Mouse (Mus musculus) adrenal gland, adult 8-10 months (tissue): ENCODE data around the gene Tusc2. TPM values are rescaled to one million over a fixed set of nuclear protein-coding genes. Genes with fewer than 3 reads are reported as not detected.
A peak's percentile ranks its signal among the peaks of the same experiment; 100 is the strongest.

Source experiments
- DNase-seq: peaks from one replicate; pipeline ENCODE4 v3.0.0; 2022
- total RNA-seq, 4 experiments: library from RNA; stranded (reverse); gene quantifications; 2 replicates each; pipeline ENCODE4 v1.2.4; 2022

Gene Tusc2
- total RNA-seq, 4 experiments from 2014 or later, result 55.1 to 64.1 (median 61.8) TPM

DNA sequence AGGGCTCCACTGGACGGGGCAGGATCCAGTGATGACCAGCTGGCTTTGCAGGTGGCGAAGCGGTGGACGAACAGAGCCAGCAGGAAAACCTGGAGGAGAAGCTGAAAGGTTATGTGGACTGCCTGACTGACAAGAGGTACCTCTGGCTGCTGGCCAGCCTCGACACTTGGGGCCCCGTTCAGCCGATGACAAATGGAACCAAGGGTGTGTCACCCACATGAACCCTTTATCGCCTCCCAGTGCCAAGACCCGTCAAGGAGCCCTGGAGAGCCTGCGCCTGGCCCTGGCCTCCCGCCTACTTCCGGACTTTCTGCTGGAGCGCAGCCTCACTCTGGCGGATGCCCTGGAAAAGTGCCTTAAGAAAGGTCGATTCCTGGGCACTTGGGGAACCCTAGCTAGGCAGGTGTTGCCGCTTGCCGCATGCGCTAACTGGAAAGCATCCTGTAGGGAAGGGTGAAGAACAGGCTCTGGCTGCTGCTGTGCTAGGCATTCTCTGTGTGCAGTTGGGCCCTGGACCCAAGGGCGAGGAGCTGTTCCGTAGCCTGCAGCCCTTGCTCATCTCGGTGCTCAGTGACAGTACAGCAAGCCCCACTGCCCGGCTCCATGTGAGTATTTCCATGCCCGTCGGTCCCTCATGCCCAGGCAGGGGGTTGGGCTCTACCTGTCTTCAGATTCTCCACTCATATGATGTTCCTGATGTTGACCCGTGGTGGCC lies 27.2 kb downstream of the Tusc2 start:
- DNase-seq, result no peak

DNA sequence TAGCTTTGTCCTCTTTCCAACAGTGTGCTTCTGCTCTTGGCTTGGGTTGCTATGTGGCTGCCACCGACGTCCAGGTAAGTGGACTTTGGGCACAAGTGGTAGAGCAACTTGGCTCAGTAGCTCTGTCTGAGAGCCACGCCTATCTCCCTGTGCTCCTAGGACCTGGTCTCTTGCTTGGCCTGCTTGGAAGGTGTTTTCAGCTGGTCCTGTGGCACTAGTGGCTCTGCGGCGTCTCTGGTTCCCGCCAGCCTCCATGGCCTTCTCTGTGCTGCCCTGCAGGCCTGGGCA lies 27.7 kb downstream of the Tusc2 start:
- DNase-seq, result no peak

DNA sequence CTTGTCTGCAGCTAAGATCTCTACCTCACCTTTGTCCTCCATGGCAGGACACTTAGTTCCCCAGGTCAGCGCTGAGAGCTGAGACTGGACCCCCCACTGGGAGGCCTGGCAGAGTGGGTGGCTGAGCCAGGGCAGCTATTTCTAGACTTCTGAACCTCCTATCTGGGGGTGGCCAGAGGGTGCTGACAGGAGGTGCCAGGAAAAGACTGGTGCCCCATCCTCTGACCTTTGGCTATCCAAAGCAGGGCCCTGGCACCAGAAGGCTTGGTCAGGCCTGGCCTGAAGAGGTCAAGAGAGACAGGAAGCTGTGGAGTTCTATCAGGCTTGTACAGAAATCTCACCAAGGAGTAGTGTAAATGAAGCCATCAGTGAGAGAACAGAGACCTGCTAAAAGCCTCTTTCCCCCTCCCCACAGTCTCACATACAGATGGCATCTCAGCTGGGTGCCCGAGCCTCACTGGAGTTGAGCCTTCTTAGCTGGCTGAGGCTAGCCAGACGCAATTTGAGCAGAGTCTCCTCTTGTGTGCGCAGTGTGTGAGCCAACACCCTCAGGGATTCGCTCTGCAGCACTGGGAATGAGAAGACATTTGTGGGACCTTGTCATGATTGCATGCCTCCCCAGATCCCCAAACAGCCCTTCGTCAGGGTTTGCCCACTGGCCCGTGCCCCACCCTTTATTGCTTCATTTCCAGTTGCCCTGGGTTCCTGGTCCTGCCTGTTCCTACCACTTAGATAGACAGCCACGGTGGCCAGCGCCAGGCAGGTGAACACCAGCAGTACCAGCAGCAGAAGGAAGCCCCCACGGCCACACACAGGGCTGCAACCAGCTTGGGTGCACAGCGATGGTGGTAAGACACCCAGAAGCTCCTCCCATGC lies 30.3 kb downstream of the Tusc2 start:
- DNase-seq, result no peak

DNA sequence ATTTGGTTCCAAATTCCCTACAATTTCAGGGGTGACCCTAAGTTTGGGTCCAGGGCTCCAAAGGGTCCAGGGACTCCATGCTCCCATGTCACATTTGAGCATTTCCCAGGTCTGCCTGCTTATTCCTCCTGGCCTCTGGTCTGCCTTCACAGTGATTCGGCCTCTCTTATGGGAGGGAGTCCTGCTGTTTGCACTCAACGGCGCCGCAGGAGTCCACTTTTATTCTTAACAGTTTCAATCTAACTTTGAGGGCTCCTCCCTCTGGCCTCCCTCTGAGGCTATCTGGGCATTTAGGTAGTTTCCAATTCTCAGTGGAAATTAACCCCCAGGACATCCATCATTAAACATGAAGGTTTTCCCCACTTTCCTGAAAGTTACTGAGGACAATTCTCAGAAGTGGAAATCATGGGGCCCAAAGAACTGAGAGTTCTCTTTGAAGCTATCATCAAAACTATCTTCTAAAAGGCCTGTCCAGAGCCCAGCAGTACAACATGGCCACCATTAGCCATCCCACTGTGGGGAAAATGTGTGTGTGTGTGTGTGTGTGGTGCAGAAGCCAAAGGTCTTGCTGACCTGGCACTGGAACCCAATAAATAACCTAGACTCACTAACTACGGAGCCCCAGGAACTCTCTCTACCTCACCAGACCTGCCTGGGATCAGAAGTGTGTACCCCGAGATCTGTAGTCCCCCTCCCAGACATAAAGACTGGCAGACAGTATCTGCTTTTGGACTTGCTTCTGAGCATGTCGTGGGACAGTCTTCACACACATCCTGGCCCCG lies 31.4 kb downstream of the Tusc2 start:
- DNase-seq, result no peak

DNA sequence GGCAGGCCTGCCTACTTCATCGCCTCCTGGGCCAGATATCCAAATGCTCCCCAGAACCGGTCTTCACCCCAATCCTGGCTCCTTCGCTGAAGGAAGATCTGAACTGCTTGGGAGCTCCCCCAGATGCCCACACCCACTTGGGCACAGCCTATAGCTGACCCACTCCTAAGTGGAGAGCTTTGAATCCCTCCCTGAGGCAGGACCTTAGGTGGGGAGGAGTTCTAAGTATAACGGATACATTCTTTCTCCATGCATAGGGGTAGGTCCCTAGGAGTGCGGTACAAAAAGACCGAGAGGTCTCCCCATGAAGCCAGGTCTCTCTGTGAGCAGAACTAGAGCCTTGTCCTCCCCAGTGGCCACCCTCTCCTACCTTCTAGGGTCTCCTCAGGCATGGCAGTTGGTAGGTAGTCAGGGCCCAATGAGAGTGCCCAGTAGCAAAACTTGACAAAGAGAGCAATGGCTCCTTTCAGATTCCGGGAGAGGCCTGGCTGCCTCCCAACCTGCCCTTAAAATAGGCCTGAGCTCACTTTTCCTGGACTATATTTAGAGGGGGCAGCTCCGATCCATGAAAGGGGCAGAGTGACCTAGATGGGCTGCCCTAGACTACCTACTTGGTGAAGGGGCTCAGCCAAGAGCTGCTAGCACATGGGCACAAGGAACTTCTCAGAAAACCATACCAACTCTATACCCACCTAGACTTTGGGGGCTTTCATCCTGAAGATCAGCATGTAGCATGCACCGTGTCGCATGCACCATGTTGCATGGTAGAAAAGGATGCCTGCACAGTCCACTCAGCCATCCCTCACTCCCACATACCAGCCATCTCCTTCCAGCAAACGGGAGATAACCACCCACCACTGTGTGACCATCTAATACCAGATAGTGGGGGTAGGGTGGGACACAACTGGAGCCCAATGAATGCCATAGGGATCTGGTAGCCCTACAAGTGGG lies 33.8 kb downstream of the Tusc2 start:
- DNase-seq, result no peak

DNA sequence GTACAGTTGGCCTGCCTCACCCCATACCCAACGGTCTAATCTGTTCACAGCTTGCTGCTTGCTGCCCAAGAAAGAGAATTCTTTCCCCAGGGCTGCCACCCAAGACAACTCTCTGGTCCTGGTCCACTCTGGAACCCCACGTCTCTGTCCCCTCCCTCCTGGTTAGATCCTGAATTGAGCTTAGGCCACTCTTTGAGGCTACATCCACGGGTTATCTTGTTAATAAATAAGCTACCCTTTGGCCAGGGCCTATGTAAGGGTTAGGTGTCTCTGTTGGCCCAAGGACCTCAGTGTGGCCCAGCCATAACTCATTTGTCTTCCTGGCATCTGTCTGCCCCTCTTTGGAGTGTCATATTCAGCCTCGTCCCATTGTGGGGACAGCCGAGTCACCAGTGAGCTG lies 35.3 kb downstream of the Tusc2 start:
- no peak for DNase-seq

DNA sequence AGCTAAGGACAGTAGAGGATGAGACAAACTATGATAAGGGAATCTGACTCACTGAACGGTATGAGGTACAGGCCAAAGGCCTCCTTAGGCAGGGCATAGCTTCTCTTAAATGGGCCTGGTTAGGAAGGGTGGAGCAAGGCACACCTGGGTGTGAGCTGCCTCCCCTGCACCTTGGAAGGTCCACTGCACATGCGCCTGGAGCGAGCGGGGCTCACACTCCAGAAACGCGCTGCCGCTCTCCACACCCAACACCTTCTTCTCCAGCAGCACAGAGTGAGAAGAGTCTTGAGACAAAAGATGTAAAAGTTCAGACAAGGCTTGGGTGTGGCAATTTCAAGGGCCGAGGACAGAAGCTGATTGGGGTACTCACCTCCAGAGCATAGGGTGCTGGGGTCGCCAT lies 36.4 kb downstream of the Tusc2 start:
- DNase-seq, result no peak

DNA sequence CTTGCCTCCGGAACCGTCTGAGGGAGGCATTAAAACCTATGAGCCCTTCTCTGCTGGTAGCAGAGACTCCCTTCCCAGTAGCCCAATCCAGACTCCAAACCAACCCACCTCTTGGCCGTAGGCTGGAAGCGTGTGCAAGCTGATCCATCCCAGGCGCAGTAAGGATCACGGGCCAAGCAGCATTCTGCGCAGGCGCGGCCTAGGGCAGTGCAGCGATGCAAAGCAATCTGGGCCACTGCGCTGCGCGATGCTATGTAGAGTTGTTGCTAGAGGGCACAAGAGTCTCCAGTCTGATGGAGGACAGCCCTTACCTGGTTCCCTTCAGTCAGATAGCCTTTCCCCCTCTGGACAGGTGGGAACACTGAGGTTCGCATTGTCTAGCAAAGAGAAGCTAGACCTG lies 36.8 kb downstream of the Tusc2 start:
- DNase-seq, result no peak

DNA sequence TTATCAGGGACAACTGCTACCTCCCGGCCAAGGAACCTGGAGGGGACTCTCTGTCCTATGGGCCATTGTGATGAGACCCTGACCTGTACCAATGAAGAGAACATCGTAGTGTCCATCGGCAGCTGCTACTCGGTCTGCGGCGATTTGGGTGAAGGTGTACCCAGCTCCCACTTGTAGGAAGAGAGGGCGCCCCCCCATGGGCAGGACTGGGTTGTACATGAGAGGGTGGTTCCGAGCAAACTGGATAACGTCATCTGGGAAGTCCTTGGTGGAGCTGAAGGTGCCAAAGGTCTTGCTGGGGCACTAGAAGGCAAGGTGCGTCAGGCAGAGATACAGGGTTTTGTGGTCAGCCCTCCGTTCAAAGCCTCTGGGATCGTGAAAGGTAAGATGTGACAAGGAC lies 37.7 kb downstream of the Tusc2 start:
- no peak for DNase-seq

DNA sequence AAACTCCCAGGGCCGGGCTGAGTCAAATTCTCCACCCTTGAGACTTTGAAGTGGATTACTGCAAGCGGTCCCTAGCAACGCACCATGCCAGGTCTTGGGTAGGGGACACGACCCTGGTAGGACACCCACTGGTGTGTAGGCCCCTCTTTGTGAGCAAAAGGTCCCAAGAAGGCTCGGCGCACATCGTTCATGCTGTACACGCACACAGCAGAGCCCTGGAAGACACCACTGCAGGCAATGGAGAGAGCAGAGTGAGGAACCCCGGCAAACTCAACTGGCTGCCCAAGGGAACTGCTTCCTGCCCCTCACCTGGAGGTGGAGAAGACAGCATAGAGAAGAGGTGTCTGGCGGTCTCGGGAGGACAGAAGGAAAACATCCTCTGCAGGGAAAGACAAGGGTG lies 38.2 kb downstream of the Tusc2 start:
- DNase-seq, result no peak

DNA sequence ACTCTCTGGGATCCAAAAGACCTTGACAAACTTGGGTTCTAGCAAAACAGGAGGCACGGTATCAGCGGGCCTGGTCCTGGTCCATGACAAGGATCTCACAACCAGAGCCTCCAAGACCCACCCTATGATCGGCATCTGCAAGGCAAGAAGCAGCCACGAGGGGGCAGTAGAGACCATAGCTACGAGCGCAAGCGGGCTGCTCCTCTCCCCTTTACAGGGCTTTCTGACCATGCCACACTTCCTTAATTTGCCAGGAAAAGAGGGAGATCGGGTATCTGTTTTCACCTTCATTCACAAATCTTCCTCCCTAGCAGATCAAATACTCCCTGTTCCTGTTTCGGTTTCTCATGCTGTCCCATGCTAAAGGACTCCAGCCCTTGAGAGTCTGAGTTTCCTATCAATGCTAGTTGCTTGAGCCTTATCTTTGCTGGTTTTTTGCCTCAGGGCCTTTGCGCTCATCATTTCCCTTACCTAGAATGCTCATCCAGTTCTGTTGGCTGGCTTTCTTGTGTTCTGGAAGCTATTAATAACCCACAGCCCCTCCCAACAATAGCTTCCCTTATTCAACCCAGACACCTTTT lies 39.1 kb downstream of the Tusc2 start:
- peak; percentile 81 for DNase-seq

DNA sequence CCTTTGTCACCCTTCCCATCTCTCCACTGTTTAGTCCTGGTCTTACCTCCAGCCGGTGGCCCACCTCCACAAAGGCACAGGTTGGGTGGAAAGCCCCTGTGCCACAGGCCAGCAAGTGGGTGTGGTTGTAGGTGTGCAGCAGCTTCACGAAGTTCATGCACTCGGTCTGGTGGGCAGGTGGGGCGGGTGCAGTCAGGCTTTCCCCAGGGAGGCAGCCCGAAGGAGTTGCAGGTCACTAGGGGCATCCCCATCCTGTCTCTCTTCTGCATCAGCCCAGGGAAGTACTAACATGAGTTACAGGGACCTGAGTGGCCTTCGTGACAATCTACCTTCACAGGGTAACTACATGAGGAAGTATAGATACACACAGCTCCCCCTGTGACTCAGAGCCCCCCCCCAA lies 40.2 kb downstream of the Tusc2 start:
- no peak for DNase-seq

DNA sequence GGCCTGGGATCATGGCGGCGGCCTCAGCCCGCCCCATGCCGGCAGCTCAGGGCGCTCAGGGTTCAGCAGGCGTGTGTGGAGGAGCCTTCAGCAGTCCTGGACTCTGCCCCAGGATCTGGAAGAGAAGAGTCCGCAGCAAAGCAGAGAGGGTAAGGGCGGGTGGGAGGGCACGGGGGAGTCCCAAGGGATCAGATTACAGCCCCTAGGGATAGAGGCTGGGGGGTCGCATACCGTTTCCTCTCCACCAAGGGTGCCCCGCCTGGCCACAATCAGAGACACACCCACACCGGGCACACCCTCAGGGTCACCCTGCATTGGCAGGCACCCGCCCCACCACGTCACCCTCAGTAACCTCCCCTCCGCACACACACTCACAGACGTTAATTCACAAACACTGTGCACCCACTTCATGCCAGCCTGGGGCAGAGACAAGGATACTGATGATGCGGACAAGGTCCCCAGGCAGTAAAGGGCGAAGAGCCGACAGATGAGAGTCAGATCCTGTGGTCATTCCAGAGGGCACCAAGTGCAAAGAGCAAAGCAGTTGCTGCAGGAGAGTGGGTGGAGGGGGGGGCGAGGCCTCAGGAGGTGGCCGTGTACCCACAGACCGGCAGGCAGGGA lies 42.1 kb downstream of the Tusc2 start:
- DNase-seq, result no peak

DNA sequence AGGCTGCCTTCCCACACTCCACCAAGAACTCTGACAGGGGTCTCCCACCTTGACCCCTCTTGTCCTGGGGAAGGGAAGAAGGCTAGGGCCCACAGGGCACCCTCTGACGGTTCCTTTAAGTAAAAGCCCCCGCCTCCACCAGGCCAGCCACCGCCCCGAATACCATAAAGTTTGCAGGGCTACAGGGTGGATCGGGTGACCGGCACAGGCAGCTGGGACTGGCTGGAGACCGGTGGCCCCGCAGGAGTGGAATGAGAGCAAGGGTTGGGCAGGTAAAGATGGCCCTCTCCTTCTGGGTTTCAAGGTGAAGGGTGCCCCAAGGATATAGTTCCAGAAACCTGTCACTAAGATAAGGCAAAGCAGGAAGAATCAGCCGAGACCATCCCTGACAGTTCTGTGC lies 43.5 kb downstream of the Tusc2 start:
- no peak for DNase-seq

DNA sequence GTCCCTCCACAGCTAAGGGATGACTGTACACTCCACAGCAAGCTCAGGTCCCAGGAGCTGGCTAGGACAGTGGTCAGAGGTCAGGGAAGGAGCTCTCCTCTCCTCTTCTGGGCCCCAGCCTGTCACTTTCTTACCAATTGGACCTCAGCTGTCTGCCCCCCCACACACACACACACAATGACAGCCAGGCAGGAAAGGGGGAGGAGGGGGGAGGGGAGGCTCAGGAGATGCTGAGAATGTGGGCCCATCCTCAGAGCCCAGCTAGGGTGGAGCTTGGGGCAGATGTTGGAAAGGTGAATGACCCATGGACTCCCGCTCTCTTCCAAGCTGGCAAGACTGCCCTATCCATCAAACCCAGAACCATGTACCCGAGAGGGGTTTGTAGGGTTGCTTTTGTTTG lies 44.0 kb downstream of the Tusc2 start:
- DNase-seq, result no peak

DNA sequence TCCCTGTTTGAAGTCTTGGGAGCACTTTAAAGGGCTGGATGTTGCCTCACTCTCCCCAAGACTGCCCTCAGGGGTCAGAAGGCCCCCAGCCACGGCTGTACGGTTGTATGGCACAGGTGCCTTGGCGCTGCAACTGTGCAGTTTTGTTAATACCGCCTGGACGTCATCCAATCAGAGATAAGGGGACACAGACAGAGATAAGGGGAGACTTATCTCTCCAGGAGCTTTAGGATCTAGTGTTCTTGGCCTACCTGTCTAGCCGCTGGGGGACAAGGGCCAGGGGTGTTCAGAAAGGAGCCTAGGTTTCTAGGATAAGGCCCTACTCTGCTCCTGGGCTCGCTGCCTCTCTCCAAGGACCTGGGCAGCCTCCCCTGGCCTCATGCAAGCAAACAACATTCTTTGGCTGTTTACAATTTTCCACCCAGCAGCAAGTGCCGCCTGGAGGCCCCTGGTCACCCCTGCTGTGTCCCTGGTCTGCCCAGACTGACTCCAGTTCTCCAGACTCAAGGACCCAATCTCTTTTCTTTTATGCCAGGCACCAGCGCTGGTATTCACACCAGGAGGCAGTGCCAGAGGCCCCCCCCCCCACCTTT lies 44.7 kb downstream of the Tusc2 start:
- DNase-seq, result no peak

DNA sequence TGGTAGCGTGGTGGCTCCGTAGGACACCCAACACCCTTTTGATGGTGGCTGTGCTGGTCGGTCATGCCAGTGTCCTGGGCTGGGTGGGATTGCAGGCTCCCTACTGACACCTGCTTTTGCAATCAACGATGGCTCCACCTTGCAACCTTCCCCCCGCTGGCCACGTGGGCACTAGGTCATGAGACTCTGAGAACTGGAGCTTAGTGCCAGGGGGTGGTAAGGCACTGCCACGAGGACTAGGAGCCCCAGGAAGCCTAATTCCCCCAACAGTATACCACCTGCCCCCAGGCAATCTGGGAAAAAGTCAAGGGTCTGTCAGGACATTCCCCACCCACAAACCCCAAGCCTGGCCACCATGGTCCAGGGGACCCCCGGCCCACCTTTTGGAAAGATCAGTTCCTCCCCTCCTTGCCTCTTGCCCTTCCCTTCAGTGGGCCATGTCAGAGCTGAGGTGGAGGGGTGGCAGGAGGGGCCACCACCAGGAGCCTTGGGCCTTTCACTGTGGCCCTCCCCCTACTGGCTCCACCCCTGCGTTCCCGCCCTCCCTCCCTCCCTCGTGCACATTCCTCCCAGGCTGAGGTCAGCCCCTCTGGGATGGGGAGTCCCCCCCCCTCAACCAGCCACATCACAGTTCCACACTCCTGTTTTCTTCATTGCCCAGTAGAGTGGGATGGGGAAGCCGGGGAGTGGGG lies 45.8 kb downstream of the Tusc2 start, which contains the start of gene Sema3b:
Gene Sema3b, minus strand, starts transcription at position 489 of the 692 bp plus-strand sequence.
- DNase-seq, result no peak

DNA sequence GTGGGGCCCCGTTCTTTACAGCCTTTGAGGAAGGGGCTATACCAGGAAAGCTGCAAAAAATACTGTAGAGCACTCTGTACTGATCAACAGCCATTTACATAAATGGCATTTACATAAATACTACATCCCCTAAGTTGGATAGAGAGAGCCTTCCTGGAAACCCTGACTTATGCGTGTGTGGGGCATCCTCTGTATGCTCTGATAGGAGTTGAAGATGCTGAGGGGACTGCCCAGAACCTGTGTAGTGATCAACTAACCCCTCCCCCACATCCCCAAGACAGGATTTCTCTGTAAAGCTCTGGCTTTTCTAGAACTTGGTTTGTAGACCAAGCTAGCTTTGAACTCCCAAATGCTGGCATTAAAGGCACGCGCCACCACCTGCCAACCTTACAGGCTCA lies 46.4 kb downstream of the Tusc2 start:
- no peak for DNase-seq

DNA sequence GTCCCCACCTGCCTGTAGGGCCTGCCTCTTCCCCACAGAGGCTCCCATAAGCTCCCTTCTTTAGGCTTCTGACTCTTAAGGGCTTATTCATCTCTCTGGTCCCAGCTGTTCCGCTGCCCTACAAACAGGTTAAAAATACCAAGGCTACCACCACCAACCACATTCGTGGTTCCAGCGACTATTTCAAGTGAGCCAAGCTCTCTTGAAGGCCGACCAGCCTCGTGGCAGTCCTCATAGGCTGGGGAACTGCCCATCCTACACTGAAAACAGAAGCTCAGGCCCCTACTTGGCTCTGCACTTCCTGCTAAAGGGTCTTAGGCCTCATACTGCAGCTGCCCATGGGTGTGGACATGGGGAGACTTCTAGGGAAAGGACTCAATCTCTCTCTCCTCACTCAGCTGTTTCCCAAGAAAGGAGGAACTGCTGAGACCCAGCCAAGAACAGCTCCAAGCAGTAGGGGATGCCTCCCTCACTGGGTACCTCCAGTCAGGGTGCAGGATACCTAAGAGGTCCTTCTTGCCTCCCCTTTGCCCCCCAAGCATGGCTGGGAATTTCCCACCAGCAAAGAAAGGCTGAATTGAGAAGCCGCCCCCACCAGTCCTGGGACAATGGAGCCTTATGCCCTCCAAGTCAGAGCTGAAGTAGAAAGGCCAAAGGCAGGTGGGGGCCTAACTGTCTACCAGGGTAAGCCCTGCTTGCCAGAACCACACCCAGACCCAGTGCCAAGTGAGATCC lies 48.6 kb downstream of the Tusc2 start:
- no peak for DNase-seq
